Mouse (Mus musculus): ENCODE data around the gene Gtf3c4.
A peak's percentile ranks its signal among the peaks of the same experiment; 100 is the strongest.

The Gtf3c4 gene

DNA sequence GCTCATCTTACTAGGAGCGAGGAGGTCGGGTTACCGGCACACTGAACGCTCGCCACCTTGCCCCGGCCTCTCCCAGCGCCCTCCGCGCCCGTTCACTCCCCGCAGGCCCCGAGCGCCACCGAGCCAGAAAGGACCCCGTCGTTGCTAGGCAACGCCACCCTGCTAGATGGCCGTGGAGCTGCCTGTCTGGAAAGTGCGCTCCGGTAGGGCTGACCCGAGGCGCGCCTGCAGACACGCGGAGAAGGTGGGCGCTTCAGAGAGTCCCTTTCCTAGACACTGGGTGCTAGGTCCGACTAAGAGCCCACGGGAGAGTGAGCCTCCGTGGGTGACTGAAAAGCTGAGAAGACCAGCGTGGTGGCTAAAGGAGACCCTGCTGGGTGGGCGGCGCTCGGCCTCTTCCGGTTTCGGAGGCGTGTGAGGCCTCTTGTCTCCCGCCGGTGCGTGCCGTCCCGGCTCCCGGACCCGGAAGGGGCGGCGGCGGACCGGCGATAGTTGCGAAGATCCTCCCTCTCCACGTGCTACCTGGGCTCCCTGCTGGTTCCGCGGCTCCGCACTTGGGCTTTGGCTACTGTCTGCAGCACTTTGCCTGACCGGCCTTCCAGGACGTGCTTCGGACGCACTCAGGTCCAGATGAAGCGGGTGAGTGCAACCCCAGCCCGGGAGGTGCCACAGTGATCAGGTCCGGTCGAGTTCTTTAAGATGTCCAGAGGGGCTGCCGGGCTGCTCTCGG lies at the start of gene Gtf3c4, which contains the start of gene Ddx31:
Gene Gtf3c4 (minus strand): TSS at position 139 of the 730 bp plus-strand sequence.
Gene Ddx31 (plus strand): TSS at position 185 of the 730 bp plus-strand sequence.
- DNase-seq (ENCODE audit: low spot score) = peak; percentile 97

GRCm38 (mm10) chr2:28884914-28885313 lies 44.8 kb upstream of the Gtf3c4 start:
- no peak for DNase-seq (ENCODE audit: low spot score)

- DNase-seq (ENCODE audit: low spot score) = no peak
Measured at GRCm38 (mm10) chr2:28882826-28883485, 42.8 kb upstream of the Gtf3c4 start.

DNA sequence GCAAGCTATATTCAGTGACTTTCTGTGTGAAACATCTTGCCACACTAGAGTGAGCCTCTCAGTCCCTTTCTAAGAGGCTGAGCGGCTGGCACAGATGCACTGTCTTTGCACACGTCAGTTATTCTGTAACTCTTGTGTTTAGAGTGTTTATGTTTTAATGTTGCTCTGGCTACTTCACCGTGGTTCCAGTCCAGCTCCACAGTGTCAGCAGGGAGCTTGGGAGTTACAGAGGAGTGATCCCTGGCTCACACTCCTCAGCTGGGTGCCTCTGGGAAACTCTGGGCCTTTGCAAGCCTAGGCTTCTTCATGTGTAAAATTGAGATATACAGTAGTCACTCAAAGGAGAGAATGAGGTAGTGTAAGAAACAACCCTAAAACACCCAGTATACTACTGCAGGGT lies 41.9 kb upstream of the Gtf3c4 start:
- DNase-seq (ENCODE audit: low spot score) = no peak

- no peak for DNase-seq (ENCODE audit: low spot score)
Measured at GRCm38 (mm10) chr2:28881275-28881674, 41.1 kb upstream of the Gtf3c4 start.

DNA sequence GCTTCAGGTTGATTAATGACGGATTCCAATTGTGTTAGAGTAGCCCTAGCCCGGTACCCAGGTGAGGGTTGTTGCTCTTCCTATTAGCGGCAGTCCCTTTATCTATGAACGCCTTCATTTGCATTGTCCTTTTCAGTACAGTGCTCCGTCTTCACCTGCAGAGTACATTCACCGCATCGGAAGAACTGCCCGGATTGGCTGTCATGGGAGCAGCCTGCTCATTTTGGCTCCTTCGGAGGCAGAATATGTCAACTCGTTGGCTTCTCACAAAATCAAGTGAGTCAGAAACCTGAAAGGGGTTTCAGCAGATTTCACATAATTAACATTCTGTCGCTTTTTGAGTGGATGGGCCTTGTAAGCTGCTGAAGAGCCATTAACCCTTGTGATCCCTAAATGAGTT lies 35.4 kb upstream of the Gtf3c4 start:
- DNase-seq (ENCODE audit: low spot score) = no peak

DNA sequence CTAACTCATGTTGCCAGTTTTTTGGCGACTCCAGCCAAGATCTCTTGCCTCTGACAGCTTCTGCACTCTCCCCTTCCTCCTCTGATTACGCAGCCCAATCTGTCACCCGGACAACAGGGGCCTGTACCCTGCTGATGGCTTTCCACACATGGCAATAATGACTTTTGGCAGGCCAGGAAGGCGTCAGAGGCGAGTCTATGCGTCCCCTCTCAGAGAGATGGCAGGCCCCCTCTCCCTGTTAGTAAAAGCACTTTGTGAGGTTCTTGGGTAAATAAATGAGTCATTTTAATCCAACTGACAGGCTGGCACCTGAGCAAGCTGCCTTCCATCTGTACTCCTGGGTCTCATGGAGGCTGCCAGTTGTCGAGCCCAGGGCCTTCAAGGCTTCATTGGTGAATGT lies 27.3 kb upstream of the Gtf3c4 start:
- no peak for DNase-seq (ENCODE audit: low spot score)

DNA sequence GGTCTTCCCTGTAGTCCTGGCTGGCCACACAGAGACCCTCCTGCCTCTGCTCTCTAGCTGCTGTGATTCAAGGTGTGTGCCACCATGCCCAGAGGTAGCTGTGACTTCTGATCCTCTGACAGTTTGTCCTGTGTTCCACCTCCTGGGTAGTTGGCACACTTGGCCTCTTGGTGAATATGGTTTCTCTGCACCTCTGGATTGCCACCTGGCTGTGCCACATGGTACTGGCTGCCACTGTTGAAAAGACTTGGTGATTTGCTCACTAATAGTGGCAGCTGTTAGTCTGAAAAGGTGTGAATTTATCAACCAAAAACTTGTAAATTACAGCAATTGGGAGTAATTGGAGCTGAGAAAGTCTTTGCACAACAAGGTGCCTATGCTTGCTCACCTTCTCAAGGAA lies 23.7 kb upstream of the Gtf3c4 start:
- DNase-seq (ENCODE audit: low spot score) = no peak

- no peak for DNase-seq (ENCODE audit: low spot score)
Measured at GRCm38 (mm10) chr2:28860678-28861423, 20.7 kb upstream of the Gtf3c4 start.

- no peak for DNase-seq (ENCODE audit: low spot score)
Measured at GRCm38 (mm10) chr2:28859303-28859702, 19.1 kb upstream of the Gtf3c4 start.

GRCm38 (mm10) chr2:28855773-28856172 lies 15.6 kb upstream of the Gtf3c4 start:
- no peak for DNase-seq (ENCODE audit: low spot score)

GRCm38 (mm10) chr2:28852594-28852993 lies 12.4 kb upstream of the Gtf3c4 start:
- DNase-seq (ENCODE audit: low spot score) = no peak

GRCm38 (mm10) chr2:28848879-28849278 lies 8.7 kb upstream of the Gtf3c4 start:
- DNase-seq (ENCODE audit: low spot score) = no peak

- DNase-seq (ENCODE audit: low spot score) = no peak
Measured at GRCm38 (mm10) chr2:28842042-28842441, 1.9 kb upstream of the Gtf3c4 start.

- peak; percentile 26 for DNase-seq (ENCODE audit: low spot score)
Measured at GRCm38 (mm10) chr2:28839501-28840221, 499 bp downstream of the Gtf3c4 start.

GRCm38 (mm10) chr2:28836181-28836940 lies 3.8 kb downstream of the Gtf3c4 start:
- no peak for DNase-seq (ENCODE audit: low spot score)

DNA sequence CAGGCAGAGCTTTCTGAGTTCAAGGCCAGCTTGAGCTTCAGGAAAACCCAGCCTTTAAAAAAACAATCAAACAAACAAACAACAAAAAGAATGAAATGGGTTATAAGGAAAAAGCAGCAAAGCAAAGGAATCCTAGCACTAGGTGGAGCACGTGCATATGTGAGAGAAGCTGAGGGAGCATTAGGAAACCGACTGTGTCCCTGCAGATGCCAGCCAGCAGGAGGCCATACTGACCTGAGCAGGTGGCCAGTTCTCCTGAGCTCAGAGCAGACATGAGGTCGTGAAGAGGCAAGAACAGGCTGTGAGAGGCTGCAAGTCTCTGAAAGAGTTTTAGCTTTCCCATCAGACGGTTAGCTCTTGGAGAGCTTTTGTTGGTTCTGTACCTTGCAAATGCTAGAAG lies 10.9 kb downstream of the Gtf3c4 start:
- no peak for DNase-seq (ENCODE audit: low spot score)

GRCm38 (mm10) chr2:28818866-28819265 lies 21.3 kb downstream of the Gtf3c4 start:
- DNase-seq (ENCODE audit: low spot score) = no peak

DNA sequence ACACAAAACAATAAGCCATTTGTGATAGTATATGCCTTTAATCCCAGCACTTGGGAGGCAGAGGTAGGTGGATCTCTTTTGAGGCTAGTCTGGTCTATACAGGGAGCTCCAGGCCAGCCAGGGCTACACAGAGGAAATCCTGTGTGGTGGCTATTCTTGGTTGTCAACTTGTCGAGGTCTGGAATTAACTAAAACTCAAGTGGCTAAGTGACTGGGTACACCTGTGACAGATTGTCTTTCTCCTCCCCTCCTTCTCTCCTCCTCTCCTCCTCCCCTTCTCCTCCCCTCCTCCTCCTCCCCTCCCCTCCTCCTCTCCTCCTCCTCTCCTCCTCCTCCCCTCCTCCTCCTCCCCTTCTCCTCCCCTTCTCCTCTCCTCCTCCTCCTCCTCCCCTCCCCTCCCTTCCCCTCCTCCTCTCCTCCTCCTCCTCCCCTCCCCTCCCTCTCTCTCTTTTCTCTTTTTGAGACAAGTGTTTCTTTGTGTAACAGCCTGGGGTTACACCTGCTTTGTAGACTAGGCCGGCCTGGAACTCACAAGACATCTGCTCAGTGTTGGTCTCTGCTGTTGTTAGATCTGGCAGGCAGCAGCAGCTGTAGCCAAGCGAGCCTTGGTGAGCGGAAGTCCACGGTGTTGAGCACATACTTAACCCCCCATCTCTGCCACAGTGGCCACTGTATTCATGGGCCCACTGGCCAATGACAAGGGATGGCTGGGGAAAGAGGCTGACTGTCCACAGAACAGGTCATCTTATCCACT lies 29.7 kb downstream of the Gtf3c4 start:
- DNase-seq (ENCODE audit: low spot score) = no peak

DNA sequence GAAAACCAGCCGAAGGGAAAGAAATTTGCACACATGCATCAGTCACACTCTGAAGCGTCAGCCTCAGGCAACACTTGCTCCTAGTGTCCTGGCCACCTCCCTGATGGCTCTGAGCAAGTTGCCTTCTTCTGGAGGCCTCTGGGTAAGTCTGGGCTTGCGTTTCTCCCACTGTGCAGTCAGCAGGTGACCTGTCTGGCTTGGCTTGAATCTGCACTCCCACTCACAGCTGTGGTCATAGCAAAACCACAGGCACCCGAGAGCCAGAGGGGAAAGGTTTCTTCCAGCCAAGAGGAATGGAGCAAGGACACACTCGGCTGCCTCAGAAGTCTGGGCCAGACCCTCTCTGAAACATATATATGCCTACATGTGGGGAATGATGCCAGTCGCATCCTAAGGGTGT lies 31.3 kb downstream of the Gtf3c4 start:
- no peak for DNase-seq (ENCODE audit: low spot score)

- no peak for DNase-seq (ENCODE audit: low spot score)
Measured at GRCm38 (mm10) chr2:28803406-28803805, 36.8 kb downstream of the Gtf3c4 start.
